Mouse (Mus musculus) cerebral cortex, adult 2 months (tissue): Measurements from ENCODE around the gene Selenop.

ENCODE experiments used
- WGBS: fragments of 180-500 bp; shearing (Covaris S2); methylation state at CpG from one replicate; pipeline ENCODE4 v1.1.7; 2018; 5-methylcytosine and 5-hydroxymethylcytosine counted together

Selenop gene

DNA sequence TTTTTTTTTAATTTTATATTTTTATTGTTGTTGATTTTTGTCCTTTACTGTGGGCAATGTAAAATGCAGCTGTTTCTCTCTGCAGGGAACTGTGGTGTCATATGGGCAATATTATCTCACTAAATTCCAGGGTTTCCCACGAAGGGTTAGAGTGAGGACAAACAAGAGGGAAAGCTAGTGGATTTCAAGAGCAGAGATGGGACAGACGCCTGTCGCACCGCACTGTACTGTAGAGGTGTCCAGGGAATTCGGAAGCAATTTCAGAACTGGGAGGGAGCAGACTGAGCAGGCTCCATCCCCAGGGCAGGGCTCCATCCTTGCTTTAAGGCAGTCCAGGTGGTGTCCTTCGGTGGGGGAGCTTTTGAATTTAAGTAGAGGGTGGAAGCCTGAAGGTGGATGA is 2.9 kb downstream of the Selenop start:
- 67% methylated on average over 6 of the region's 6 CpGs for WGBS

DNA sequence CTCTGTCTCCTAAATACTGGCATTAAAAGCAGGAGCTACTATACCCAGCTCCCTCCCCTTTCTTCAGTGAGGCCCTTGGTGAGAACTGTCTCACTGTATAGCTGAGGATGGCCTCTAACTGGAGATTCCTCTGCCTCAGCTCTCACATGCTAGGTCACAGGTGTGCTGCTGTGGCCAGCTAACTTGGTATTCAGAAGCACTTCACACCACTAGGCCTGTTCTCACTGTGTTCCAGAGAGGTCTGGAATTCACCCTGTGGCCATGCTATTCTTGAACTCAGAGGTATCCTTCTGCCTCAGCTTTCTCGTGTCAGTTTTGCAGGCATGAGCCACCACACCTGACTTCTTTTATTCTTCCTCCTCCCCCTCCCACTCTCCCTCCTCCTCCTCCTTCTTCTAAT is 4.8 kb downstream of the Selenop start:
- WGBS = 68% methylated on average over 1 of the region's 1 CpGs

DNA sequence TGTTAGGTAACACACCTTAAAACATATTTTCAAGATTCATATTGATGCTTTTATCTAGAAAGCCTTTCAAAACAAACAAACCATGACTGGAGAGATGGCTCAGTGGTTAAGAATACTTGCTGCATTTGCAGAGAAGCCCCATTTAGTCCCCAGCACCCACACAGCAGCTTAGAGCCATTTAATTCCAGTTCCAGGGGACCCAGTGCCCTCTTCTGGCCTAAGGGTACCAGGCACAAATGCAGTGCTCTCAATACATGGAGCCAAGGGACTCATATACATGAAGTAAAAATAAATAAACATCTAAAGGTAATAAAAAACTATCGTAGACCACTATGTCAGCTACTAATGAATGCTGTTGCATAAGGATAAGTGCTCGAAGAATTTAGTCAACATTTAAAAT is 9.0 kb downstream of the Selenop start:
- 88% methylated on average over 2 of the region's 2 CpGs for WGBS

DNA sequence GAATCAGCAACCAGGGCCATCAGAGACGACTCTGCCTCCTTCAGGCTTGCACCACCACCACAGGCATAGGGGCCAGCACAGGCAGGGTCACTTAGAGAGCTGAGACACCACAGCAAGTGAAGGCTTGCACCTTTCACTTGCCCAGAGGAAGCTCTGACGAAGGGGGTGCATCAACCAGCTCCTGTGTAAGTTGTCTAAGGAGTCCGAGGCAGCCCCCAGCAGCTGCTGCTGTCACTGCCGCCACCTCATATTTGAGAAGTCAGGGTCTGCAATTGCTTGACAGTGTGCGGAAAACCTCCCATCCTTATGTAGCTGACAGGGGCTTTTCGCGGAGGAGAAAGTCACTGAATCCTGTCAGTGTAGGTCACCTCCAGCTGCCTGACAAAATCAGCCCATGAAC is 10.9 kb downstream of the Selenop start:
- WGBS = 86% methylated on average over 7 of the region's 7 CpGs

DNA sequence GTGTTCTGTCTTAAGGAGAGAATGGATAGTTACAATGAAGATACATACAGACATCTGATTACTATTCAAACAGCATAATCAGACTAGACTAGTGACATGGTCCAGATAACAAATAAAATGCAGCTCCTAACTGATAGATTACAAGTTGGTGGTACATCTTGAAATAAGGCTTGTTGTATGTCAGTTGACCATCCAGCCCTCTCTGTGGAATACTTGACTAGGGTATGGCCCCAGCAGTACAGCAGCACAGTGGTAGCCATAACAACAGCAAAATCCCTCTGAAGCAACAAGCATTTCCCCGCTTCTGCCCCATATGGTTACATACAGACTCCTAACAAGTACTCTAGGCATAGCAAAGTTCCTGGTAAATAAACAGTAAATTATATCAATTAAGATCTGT is 13.4 kb downstream of the Selenop start:
- 97% methylated on average over 1 of the region's 1 CpGs for WGBS

DNA sequence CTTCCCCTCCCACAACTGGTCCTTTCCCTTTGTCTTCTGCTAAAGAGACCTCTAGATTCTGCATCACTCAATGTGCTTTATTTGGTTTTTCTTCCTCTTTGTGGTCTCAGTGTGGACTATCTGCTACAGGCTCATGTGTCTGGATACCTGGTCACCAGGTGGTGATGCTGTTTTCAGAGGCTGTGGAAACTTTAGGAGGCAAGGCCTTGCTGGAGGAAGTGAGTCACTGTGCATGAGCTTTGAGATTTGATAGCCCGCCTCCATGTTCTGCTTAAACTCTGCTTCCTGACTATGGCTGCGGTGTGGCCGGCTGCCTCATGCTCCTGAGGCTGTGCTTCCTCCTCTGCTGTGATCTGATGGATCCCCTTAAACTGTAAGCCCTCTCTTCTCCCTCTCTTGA is 22.1 kb downstream of the Selenop start:
- WGBS = 88% methylated on average over 3 of the region's 3 CpGs

DNA sequence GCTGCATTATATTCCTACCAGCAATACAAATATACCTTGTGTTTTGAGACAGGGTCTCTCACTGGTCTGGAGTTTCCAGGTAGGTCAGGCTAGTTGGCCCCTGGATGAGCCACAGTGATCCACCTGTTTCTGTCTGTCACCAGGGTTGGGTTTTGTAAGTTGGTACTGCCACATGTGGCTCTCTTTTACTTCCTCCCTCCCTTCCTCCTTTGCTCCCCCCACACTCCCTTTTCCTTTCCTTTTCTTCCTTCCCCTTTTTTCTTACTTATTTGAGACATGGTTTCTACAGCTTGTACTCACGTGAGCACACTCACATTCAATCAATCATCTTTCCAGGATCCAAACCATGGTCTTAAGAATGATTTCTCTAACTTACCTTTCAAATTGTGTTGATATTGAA is 25.1 kb downstream of the Selenop start:
- WGBS = 74% methylated on average over 1 of the region's 1 CpGs

DNA sequence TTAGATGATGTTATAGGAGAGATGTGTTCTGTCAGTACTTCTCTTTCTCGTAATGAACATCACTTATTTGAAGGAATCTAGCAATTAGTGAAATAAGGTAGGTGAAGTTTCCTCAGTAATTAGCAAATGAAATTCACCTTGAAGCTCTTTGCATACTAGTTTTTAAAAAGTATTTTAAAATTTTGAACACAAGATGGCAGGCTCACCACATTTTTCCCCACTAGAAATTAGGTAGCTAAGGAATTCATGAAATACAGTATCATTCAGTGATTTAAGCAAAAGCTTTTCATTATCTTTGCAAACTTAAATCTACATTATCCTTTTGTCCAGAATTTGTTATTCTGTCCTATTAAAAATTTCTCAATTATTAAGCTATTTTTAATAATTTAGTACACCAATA is 27.6 kb downstream of the Selenop start:
- WGBS = 71% methylated on average over 1 of the region's 1 CpGs

DNA sequence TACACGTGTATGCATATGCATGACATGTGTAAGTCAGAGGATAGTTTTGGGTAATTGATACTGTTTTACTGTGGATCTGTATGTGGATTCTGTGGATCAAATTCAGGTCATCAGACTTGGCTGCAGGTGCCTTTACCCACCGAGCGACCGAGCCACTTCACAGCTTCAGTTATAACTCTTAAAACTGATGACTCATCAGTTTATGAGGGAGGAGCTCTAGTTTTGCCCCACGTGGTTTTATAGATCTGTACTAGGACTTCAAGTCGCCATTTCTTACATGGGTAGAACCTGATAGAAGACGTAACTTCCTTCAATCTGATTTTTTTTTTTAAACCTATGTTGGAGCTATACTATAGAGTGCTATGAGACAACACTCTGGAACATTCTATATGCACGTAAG is 29.3 kb downstream of the Selenop start:
- WGBS = 85% methylated on average over 8 of the region's 8 CpGs

DNA sequence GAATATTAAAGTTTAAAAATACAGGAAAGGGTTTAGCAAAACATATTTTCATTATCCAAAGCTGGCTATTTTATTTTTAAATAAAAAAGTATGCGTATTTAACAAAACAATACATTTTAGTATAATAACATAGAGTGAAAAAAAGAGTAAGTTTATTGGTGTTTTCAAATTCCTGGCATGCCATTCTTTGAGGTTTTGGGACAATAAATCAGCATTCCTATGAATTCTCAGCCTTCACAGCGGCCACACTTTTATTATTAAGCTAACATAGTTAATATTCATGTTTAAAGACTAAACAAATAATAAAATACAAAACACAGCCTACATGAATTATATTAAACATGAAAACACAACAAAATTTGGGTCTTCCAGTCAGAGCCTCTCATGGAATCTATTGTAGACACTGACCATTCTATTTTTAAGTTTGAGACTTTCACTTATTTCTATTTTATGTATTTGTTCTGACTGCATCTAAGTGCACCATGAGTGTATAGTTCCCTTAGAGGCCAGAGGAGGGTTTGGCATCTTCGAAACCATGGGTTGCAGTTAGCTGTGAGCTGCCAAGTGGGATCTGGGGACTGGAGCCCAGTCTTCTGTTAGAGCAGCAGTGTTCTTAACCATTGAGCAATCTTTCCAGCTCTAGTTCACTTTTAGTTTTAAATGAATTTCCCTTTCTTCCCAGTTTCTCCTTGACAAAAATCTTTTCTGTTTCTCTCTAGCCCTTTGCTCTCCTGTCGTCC is 32.2 kb downstream of the Selenop start:
- WGBS = 79% methylated on average over 4 of the region's 4 CpGs

DNA sequence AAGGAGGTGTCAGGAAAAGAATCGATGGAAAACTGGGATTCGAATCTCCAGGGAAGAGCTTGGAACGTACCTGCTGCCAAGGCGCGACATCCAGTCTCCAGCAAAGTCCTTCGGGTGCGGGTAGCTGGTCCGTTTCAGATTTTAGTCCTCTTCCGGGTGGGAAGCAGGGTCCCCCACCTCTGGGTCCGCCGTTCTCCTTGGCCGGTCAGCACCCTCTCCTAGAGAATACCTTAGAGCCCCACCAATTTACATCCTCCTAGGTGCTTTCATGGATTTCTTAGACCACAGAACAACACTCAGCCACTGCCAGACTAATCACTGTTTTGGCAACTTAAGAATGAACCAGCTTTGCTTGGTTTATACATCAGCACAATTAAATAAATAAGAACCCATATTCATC is 35.1 kb downstream of the Selenop start, which contains the start of gene Ccdc152:
Gene Ccdc152 (minus strand): TSS at position 101 of the 400 bp plus-strand sequence.
- WGBS = 93% methylated on average over 12 of the region's 12 CpGs

DNA sequence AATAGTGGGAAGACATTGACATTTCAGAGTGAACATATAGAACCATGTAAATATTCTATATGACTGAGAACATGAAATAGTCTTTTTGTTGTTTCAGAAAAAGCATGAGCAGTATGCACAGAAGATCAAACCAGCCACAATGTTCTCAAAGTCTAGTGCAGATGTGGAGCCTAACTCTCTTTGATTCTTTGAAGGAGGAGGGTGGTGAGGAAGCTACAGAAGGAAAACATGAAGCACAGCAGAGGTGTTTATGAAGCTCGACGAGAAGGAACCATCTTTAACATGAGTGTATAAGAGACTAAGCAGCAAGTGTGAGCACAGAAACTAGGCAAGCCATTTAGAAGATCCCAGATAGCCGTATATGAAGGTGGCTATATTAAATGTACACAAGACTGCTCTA is 41.5 kb downstream of the Selenop start:
- WGBS = 89% methylated on average over 3 of the region's 3 CpGs

DNA sequence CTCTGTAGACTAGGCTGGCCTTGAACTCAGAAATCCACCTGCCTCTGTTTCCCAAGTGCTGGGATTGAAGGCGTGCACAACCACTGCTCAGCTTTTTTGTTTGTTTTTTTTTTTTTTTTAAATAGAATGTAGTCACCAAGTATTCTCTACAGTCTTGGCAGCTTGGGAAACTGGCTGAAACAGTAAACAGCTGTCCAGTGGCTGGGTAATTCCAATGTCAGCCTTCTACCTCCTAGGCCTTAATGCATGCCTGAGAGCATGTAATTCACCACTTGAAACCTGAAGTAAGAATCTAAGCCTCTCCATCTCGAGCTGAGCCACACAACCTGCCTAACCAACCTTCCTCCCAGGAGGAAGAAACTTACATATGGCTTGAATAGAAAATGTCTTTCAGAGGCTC is 48.3 kb downstream of the Selenop start:
- WGBS = 83% methylated on average over 2 of the region's 2 CpGs

DNA sequence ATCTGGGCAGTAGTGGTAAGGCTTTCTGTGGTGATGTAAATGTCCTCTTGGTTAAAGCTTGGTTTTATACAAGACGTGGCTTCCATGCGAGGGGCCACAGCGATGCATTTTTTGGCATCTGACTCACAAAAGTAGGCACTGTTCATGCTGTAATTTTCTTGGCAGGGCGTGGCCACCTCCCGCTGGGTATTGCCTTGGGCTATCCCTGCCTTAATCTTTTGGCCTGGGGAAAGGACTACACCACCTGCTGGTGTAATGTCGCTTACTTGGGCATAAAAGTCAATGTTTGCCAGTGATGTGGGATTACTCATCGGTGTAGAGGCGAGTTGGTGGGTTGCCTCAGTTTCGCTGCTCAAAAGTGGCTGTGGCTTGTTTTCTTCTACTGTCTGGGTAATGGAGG is 51.6 kb downstream of the Selenop start:
- WGBS = 94% methylated on average over 9 of the region's 9 CpGs
